Mouse (Mus musculus): Measurements from ENCODE around the gene Megf6. TPM values are rescaled to one million over a fixed set of nuclear protein-coding genes. Genes with fewer than 3 reads are reported as not detected.
A peak's percentile ranks its signal among the peaks of the same experiment; 100 is the strongest.

Megf6 gene
- total RNA-seq, 1 experiment: 5.6 TPM

GRCm38 (mm10) chr4:154232295-154232694, 61.8 kb downstream of the Megf6 start:
- H3K9ac ChIP-seq (ENCODE audit: insufficient read depth, low read depth, low read length, poor library complexity, severe bottlenecking): no peak overlapping the region
- no peak overlapping the region for H3K4me3 ChIP-seq (ENCODE audit: insufficient read depth in 1 of 2, low read depth in 1 of 2, low read length in 2 of 2, poor library complexity in 1 of 2, severe bottlenecking in 1 of 2)
- in situ Hi-C loops (cut with MboI; ENCODE audit: low sequenced_read_pairs in 2 of 2, unreplicated experiment in 2 of 2): no loop called here
- DNase-seq (ENCODE audit: low read depth, low spot score): no peak
- H3K36me3 ChIP-seq (ENCODE audit: control insufficient read depth, insufficient read depth, low read length, poor library complexity, severe bottlenecking): no peaks in the 10 kb centered on the region
- TF ChIP-seq CHD2 (IDR thresholded peaks at IDR 0.05; ENCODE audit: low read depth, low read length) (no peak), MAFK (IDR thresholded peaks at IDR 0.05; ENCODE audit: insufficient read depth, low read depth, low read length) (no peak), ZC3H11A (IDR thresholded peaks at IDR 0.05; ENCODE audit: borderline replicate concordance, low read depth, low read length) (no peak), HCFC1 (IDR thresholded peaks at IDR 0.05; ENCODE audit: borderline replicate concordance, insufficient read depth, low read length) (no peak), ZNF384 (IDR thresholded peaks at IDR 0.05; ENCODE audit: low read depth, low read length) (no peak)
- H3K9me3 ChIP-seq (ENCODE audit: control insufficient read depth, insufficient read depth, low read depth, low read length): no peaks in the 10 kb centered on the region
- H3K4me1 ChIP-seq (ENCODE audit: control insufficient read depth in 2 of 2, insufficient read depth in 2 of 2, low read length in 2 of 2, poor library complexity in 1 of 2): peaks cover 5 to 25% of the 10 kb centered on the region in 2 experiments; a peak in 3 of 4 replicates
- H3K27ac ChIP-seq (ENCODE audit: insufficient read depth, low read depth, low read length, poor library complexity, severe bottlenecking): no peak overlapping the region

GRCm38 (mm10) chr4:154236001-154236400, 65.5 kb downstream of the Megf6 start:
- TF ChIP-seq ZC3H11A (IDR thresholded peaks at IDR 0.05; ENCODE audit: borderline replicate concordance, low read depth, low read length) (no peak), HCFC1 (IDR thresholded peaks at IDR 0.05; ENCODE audit: borderline replicate concordance, insufficient read depth, low read length) (no peak), MAFK (IDR thresholded peaks at IDR 0.05; ENCODE audit: insufficient read depth, low read depth, low read length) (no peak), ZNF384 (IDR thresholded peaks at IDR 0.05; ENCODE audit: low read depth, low read length) (no peak), CHD2 (IDR thresholded peaks at IDR 0.05; ENCODE audit: low read depth, low read length) (no peak)
- in situ Hi-C loops (cut with MboI; ENCODE audit: low sequenced_read_pairs in 2 of 2, unreplicated experiment in 2 of 2): no loop called here
- no peak overlapping the region for H3K27ac ChIP-seq (ENCODE audit: insufficient read depth, low read depth, low read length, poor library complexity, severe bottlenecking)

GRCm38 (mm10) chr4:154236893-154237292, 66.4 kb downstream of the Megf6 start:
- no peak for DNase-seq (ENCODE audit: low read depth, low spot score)
- Histone ChIP-seq H3K9ac (ENCODE audit: insufficient read depth, low read depth, low read length, poor library complexity, severe bottlenecking) (no peak overlapping the region), H3K9me3 (ENCODE audit: control insufficient read depth, insufficient read depth, low read depth, low read length) (no peaks in the 10 kb centered on the region), H3K36me3 (ENCODE audit: control insufficient read depth, insufficient read depth, low read length, poor library complexity, severe bottlenecking) (no peaks in the 10 kb centered on the region), H3K4me1 (ENCODE audit: control insufficient read depth in 2 of 2, insufficient read depth in 2 of 2, low read length in 2 of 2, poor library complexity in 1 of 2) (peaks cover 0 to 11% of the 10 kb centered on the region in 2 experiments; a peak in 2 of 4 replicates), H3K4me3 (ENCODE audit: insufficient read depth in 1 of 2, low read depth in 1 of 2, low read length in 2 of 2, poor library complexity in 1 of 2, severe bottlenecking in 1 of 2) (no peak overlapping the region), H3K27ac (ENCODE audit: insufficient read depth, low read depth, low read length, poor library complexity, severe bottlenecking) (no peak overlapping the region)
- no peak for TF ChIP-seq HCFC1 (IDR thresholded peaks at IDR 0.05; ENCODE audit: borderline replicate concordance, insufficient read depth, low read length)
- no peak for TF ChIP-seq ZNF384 (IDR thresholded peaks at IDR 0.05; ENCODE audit: low read depth, low read length)
- TF ChIP-seq MAFK (IDR thresholded peaks at IDR 0.05; ENCODE audit: insufficient read depth, low read depth, low read length): no peak
- TF ChIP-seq ZC3H11A (IDR thresholded peaks at IDR 0.05; ENCODE audit: borderline replicate concordance, low read depth, low read length): no peak
- no peak for TF ChIP-seq CHD2 (IDR thresholded peaks at IDR 0.05; ENCODE audit: low read depth, low read length)
- in situ Hi-C loops (cut with MboI; ENCODE audit: low sequenced_read_pairs in 2 of 2, unreplicated experiment in 2 of 2): no loop called here

More at GRCm38 (mm10) chr4:154236001-154236400, 65.5 kb downstream of the Megf6 start:
- Histone ChIP-seq H3K9me3 (ENCODE audit: control insufficient read depth, insufficient read depth, low read depth, low read length) (no peaks in the 10 kb centered on the region), H3K4me3 (ENCODE audit: insufficient read depth in 1 of 2, low read depth in 1 of 2, low read length in 2 of 2, poor library complexity in 1 of 2, severe bottlenecking in 1 of 2) (no peak overlapping the region), H3K9ac (ENCODE audit: insufficient read depth, low read depth, low read length, poor library complexity, severe bottlenecking) (no peak overlapping the region), H3K4me1 (ENCODE audit: control insufficient read depth in 2 of 2, insufficient read depth in 2 of 2, low read length in 2 of 2, poor library complexity in 1 of 2) (peaks cover 3 to 16% of the 10 kb centered on the region in 2 experiments; a peak in 2 of 4 replicates), H3K36me3 (ENCODE audit: control insufficient read depth, insufficient read depth, low read length, poor library complexity, severe bottlenecking) (no peaks in the 10 kb centered on the region)
- no peak for DNase-seq (ENCODE audit: low read depth, low spot score)

GRCm38 (mm10) chr4:154237306-154237705, 66.8 kb downstream of the Megf6 start:
- DNase-seq (ENCODE audit: low read depth, low spot score): peak; percentile 44
- H3K4me1 ChIP-seq (ENCODE audit: control insufficient read depth in 2 of 2, insufficient read depth in 2 of 2, low read length in 2 of 2, poor library complexity in 1 of 2): peaks cover 0 to 11% of the 10 kb centered on the region in 2 experiments; a peak in 2 of 4 replicates
- no peaks in the 10 kb centered on the region for H3K36me3 ChIP-seq (ENCODE audit: control insufficient read depth, insufficient read depth, low read length, poor library complexity, severe bottlenecking)
- TF ChIP-seq MAFK (IDR thresholded peaks at IDR 0.05; ENCODE audit: insufficient read depth, low read depth, low read length) (no peak), ZC3H11A (IDR thresholded peaks at IDR 0.05; ENCODE audit: borderline replicate concordance, low read depth, low read length) (no peak), ZNF384 (IDR thresholded peaks at IDR 0.05; ENCODE audit: low read depth, low read length) (no peak), CHD2 (IDR thresholded peaks at IDR 0.05; ENCODE audit: low read depth, low read length) (no peak), HCFC1 (IDR thresholded peaks at IDR 0.05; ENCODE audit: borderline replicate concordance, insufficient read depth, low read length) (no peak)
- peak overlapping the region; percentile 20 to 45; a peak in 2 of 4 replicates for H3K4me3 ChIP-seq (ENCODE audit: insufficient read depth in 1 of 2, low read depth in 1 of 2, low read length in 2 of 2, poor library complexity in 1 of 2, severe bottlenecking in 1 of 2)
- H3K9me3 ChIP-seq (ENCODE audit: control insufficient read depth, insufficient read depth, low read depth, low read length): no peaks in the 10 kb centered on the region
- H3K27ac ChIP-seq (ENCODE audit: insufficient read depth, low read depth, low read length, poor library complexity, severe bottlenecking): no peak overlapping the region
- in situ Hi-C loops (cut with MboI; ENCODE audit: low sequenced_read_pairs in 2 of 2, unreplicated experiment in 2 of 2): no loop called here
- H3K9ac ChIP-seq (ENCODE audit: insufficient read depth, low read depth, low read length, poor library complexity, severe bottlenecking): no peak overlapping the region
